Mouse (Mus musculus) neural tube, embryonic 15.5 days (tissue): ENCODE measurements around the gene Wdtc1. TPM values are rescaled to one million over a fixed set of nuclear protein-coding genes. Genes with fewer than 3 reads are reported as not detected.

ENCODE experiments used
- ATAC-seq: fragments of 200-750 bp; cut with Nextera tagmentation; 2 replicates; pipeline ENCODE4 v1.8.0; 2017; ENCODE audit warnings: mild to moderate bottlenecking, moderate TSS enrichment, moderate library complexity; ENCODE audit not compliant: low FRiP score
- H3K27ac ChIP-seq: fragments of 300-500 bp; sonication (generic); replicated peaks from 2 replicates; pipeline ENCODE4 v1.5.1; 2015; ENCODE audit warnings: mild to moderate bottlenecking, inconsistent platforms
- H3K27me3 ChIP-seq: fragments of 300-500 bp; sonication (generic); replicated peaks from 2 replicates; pipeline ENCODE4 v1.6.1; 2015; ENCODE audit warnings: inconsistent platforms
- H3K36me3 ChIP-seq: fragments of 300-500 bp; sonication (generic); 2 replicates; pipeline ENCODE4 v1.6.1; 2015; ENCODE audit warnings: inconsistent platforms
- H3K4me1 ChIP-seq: fragments of 300-500 bp; sonication (generic); 2 replicates; pipeline ENCODE4 v1.6.1; 2015; ENCODE audit warnings: inconsistent platforms
- H3K4me2 ChIP-seq: fragments of 300-500 bp; sonication (generic); 2 replicates; pipeline ENCODE4 v1.6.1; 2015; ENCODE audit warnings: inconsistent platforms, mild to moderate bottlenecking, moderate library complexity
- H3K4me3 ChIP-seq: fragments of 300-500 bp; sonication (generic); replicated peaks from 2 replicates; pipeline ENCODE4 v1.5.1; 2015; ENCODE audit warnings: mild to moderate bottlenecking, inconsistent platforms
- H3K9ac ChIP-seq: fragments of 300-500 bp; sonication (generic); replicated peaks from 2 replicates; pipeline ENCODE4 v1.6.1; 2015; ENCODE audit warnings: mild to moderate bottlenecking, inconsistent platforms
- H3K9me3 ChIP-seq: fragments of 300-500 bp; sonication (generic); replicated peaks from 2 replicates; pipeline ENCODE4 v1.6.1; 2016; ENCODE audit warnings: inconsistent platforms
- WGBS: fragments of 180-500 bp; shearing (Covaris S2); methylation state at CpG from one replicate; pipeline ENCODE4 v1.1.7; 2015; ENCODE audit warnings: mixed read lengths; 5-methylcytosine and 5-hydroxymethylcytosine counted together
- polyA plus RNA-seq: library from polyadenylated mRNA; unstranded; fragments of >200 nt; fragmentation: Nextera tagmentation; extraction: Ambion mirVana; gene quantifications from 2 replicates; pipeline ENCODE4 v1.2.1, GENCODE M21; 2015

The Wdtc1 gene
- polyA plus RNA-seq, 1 experiment from 2014 or later = 19.3 TPM

GRCm38 (mm10) chr4:133390042-133390441 lies 36.8 kb upstream of the Wdtc1 start:
- 96% methylated on average over 2 of the region's 2 CpGs for WGBS
- no peak for ATAC-seq
- no peaks in the 10 kb centered on the region for H3K27me3 ChIP-seq

DNA sequence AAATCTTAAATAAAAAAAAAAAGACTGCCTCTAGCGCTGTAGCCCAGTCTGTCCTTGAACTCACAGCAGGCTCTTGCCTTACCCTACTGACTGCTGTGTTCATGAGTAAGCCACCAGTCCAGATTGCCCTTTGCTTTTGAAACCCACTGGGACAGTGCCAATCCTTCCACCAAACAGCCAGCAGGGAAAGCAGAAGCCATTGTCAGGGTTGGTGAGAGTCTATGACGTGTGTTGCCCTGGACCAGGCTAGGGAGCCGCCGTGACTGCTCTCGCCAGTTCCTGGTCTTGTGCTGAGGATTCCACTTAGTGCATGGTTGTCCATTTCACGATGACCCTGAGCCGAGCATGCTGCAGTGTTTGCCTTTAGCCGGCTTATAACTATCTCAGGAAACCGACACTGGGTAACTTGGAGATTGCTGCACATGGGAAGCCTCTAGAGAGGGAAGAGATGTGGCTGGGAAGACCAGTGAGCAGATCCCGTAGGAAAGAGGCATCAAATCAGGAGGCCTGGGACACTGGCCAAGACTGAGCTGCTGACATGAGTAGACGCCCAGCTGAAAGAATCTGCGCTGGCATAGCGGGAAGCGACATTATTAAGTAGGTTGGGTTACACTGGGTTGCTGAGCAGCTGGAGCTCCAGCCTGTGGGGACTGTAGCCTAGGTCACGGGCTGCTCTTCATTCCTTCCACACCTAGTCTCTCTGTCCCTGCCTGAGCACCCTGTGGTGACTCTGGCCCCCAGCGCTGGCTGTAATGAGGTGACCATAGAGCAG lies 35.7 kb upstream of the Wdtc1 start:
- 84% methylated on average over 16 of the region's 16 CpGs for WGBS
- no peak overlapping the region for H3K27ac ChIP-seq
- H3K4me1 ChIP-seq = peaks cover 26% of the 10 kb centered on the region
- no peak overlapping the region for H3K9ac ChIP-seq
- no peaks in the 10 kb centered on the region for H3K9me3 ChIP-seq
- H3K27me3 ChIP-seq = no peaks in the 10 kb centered on the region
- H3K4me3 ChIP-seq = no peak overlapping the region
- H3K4me2 ChIP-seq = no peak overlapping the region
- H3K36me3 ChIP-seq = no peaks in the 10 kb centered on the region
- ATAC-seq = no peak

More at GRCm38 (mm10) chr4:133390042-133390441, 36.8 kb upstream of the Wdtc1 start:
- Histone ChIP-seq H3K9me3 (no peaks in the 10 kb centered on the region), H3K4me2 (no peak overlapping the region), H3K36me3 (no peaks in the 10 kb centered on the region), H3K4me1 (peaks cover 29% of the 10 kb centered on the region), H3K4me3 (no peak overlapping the region), H3K27ac (no peak overlapping the region), H3K9ac (no peak overlapping the region)

GRCm38 (mm10) chr4:133387053-133387452 lies 33.8 kb upstream of the Wdtc1 start:
- ATAC-seq = no peak

DNA sequence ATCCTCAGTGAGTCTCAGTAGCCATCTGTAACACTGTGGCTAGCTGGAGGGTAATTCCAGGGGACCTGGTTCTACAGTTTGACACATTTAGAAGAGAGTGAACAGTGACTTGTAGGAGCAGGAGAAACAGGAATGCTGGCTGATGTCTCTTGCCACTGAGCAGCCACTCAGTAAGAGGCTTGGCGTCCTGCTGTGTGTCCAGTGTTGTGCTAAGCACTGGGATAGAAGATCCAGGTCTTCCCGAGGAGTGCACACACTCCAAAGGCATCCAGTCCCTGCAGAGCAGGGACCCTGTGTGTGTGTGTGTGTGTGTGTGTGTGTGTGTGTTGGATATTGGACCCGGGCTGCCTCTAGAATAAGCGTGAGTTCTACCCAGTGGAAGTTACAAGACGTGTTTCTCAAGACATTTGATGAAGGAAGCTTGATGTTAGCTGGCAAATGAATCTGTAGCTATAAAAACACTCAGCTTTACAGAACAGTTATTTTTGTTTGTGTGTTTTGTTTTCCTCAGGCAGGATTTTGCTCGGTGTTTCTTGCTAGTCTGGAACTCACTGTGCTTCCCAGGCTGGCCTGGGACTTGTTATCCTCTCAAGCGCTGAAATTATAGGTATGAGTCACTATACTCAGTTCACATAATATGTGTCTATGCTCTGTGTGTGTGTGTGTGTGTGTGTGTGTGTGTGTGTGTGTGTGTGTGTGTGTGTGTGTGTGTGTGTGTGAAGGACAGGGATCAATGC lies 32.9 kb upstream of the Wdtc1 start:
- Histone ChIP-seq H3K9ac (no peak overlapping the region), H3K4me3 (no peak overlapping the region), H3K27me3 (no peaks in the 10 kb centered on the region), H3K27ac (no peak overlapping the region), H3K4me2 (no peak overlapping the region), H3K36me3 (no peaks in the 10 kb centered on the region), H3K9me3 (no peaks in the 10 kb centered on the region), H3K4me1 (peaks cover 21% of the 10 kb centered on the region)
- ATAC-seq = no peak
- 71% methylated on average over 7 of the region's 7 CpGs for WGBS

More at GRCm38 (mm10) chr4:133387053-133387452, 33.8 kb upstream of the Wdtc1 start:
- no peak overlapping the region for H3K9ac ChIP-seq
- no peak overlapping the region for H3K27ac ChIP-seq
- no peak overlapping the region for H3K4me2 ChIP-seq
- H3K4me1 ChIP-seq = peaks cover 26% of the 10 kb centered on the region
- no peaks in the 10 kb centered on the region for H3K36me3 ChIP-seq
- H3K27me3 ChIP-seq = no peaks in the 10 kb centered on the region
- no peaks in the 10 kb centered on the region for H3K9me3 ChIP-seq
- no peak overlapping the region for H3K4me3 ChIP-seq

DNA sequence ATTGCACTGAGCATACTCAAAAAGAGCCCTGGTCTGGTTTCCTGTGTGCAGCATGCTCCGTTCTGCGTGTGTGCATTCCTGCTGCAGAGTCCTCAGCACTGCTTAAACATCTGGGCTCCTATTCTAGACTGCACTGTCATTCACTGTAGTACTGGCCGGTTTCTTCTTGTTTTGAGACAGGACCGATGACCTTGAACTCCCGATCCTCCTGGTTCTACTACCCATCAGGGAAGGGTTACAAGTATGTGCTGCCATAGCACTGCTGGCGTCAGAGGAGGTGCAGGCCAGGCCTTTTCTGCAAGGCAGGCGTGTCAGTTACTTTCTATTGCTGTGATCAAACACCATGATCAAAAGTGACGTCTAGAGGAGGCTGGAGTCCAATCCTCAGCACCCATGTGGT lies 27.9 kb upstream of the Wdtc1 start:
- Histone ChIP-seq H3K27me3 (no peaks in the 10 kb centered on the region), H3K4me1 (peaks cover 34% of the 10 kb centered on the region), H3K36me3 (no peaks in the 10 kb centered on the region), H3K9ac (no peak overlapping the region), H3K27ac (no peak overlapping the region), H3K4me3 (no peak overlapping the region), H3K4me2 (no peak overlapping the region), H3K9me3 (no peaks in the 10 kb centered on the region)
- no peak for ATAC-seq
- 78% methylated on average over 8 of the region's 8 CpGs for WGBS

GRCm38 (mm10) chr4:133380532-133380931 lies 27.3 kb upstream of the Wdtc1 start:
- no peak for ATAC-seq
- Histone ChIP-seq H3K4me3 (no peak overlapping the region), H3K4me2 (no peak overlapping the region), H3K9me3 (no peaks in the 10 kb centered on the region), H3K27me3 (no peaks in the 10 kb centered on the region), H3K36me3 (no peaks in the 10 kb centered on the region), H3K27ac (no peak overlapping the region), H3K4me1 (peaks cover 40% of the 10 kb centered on the region), H3K9ac (no peak overlapping the region)
- WGBS = 60% methylated on average over 6 of the region's 6 CpGs

DNA sequence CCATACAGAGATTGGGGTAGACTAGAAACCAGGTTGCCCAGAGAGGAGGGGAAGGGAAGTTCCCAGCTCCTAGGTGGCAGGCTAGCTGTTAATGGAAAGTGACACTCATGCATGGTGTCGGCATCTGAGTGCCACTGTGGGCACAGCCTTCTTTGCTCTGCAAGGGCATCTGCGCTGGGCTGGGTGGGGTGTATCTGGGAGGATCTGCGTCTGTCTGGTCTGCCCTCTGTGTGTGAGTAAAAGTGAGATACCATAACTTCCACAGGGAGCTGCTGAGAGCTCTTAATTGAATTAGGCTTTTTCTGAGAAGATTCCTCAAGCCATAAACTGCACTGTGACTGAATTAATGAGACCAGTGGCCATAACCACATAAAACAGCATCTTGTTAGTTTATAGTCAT lies 26.6 kb upstream of the Wdtc1 start:
- Histone ChIP-seq H3K4me3 (no peak overlapping the region), H3K36me3 (no peaks in the 10 kb centered on the region), H3K4me1 (peaks cover 42% of the 10 kb centered on the region), H3K9me3 (no peaks in the 10 kb centered on the region), H3K27me3 (no peaks in the 10 kb centered on the region), H3K4me2 (no peak overlapping the region), H3K27ac (no peak overlapping the region), H3K9ac (no peak overlapping the region)
- ATAC-seq = no peak
- WGBS = 50% methylated on average over 3 of the region's 3 CpGs

DNA sequence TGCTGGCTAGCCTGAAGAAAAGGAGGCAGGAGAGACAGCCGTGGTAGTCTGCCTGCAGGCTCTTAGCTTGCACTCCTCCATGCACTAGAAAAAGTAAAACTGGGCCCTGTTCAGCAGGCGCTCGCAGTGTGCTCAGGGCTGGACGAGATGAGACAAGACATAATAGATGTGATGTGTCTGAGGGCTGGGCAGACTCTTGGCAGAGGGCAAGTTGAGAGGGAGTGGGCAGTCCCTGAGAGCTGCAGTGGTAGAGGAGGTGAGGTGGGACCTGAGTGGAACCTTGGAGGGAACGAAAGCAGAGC lies 25.7 kb upstream of the Wdtc1 start:
- Histone ChIP-seq H3K27me3 (no peaks in the 10 kb centered on the region), H3K36me3 (no peaks in the 10 kb centered on the region), H3K4me1 (peaks cover 45% of the 10 kb centered on the region), H3K9ac (no peak overlapping the region), H3K4me3 (no peak overlapping the region), H3K4me2 (no peak overlapping the region), H3K27ac (peak overlapping the region; percentile 58), H3K9me3 (no peaks in the 10 kb centered on the region)
- ATAC-seq = no peak
- WGBS = 31% methylated on average over 5 of the region's 5 CpGs

- Histone ChIP-seq H3K4me1 (peaks cover 51% of the 10 kb centered on the region), H3K27ac (peak overlapping the region; percentile 58), H3K9ac (peak overlapping the region; percentile 9; the same call in 1 of the 2 replicates), H3K27me3 (no peaks in the 10 kb centered on the region), H3K9me3 (no peaks in the 10 kb centered on the region), H3K36me3 (no peaks in the 10 kb centered on the region), H3K4me3 (no peak overlapping the region), H3K4me2 (no peak overlapping the region; the same call in 1 of the 2 replicates)
- WGBS = 22% methylated on average over 13 of the region's 13 CpGs
- ATAC-seq = 0 out of 2 replicates have a peak, but pooled peaks have one; percentile 45
Measured at GRCm38 (mm10) chr4:133378236-133379045, 25.2 kb upstream of the Wdtc1 start.

- no peak overlapping the region for H3K9ac ChIP-seq
- H3K4me2 ChIP-seq = no peak overlapping the region
- 40% methylated on average over 10 of the region's 10 CpGs for WGBS
- no peak overlapping the region for H3K4me3 ChIP-seq
- H3K36me3 ChIP-seq = no peaks in the 10 kb centered on the region
- no peak for ATAC-seq
- H3K4me1 ChIP-seq = peaks cover 75% of the 10 kb centered on the region
- no peaks in the 10 kb centered on the region for H3K9me3 ChIP-seq
- no peak overlapping the region for H3K27ac ChIP-seq
- no peaks in the 10 kb centered on the region for H3K27me3 ChIP-seq
Measured at GRCm38 (mm10) chr4:133375812-133376577, 22.7 kb upstream of the Wdtc1 start.

DNA sequence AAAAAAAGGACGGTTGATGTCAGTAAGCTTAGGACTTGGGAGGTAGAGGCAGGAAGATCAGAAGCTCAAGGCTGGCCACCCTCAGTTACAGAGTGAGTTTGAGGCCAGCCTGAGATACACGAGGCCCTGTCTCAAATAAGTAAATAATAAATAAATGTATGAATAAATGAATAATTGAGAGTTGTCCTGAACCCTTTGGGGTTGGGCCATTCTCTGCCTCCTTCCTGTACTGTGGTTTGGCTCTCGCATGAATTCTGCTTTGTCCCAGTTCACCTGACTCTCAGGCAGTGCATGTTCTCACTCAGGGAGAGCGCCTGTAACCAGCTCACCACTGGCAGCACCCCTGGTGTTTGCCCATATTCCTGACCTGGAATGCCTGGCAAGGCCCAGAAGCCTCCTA lies 20.7 kb upstream of the Wdtc1 start:
- peaks cover 69% of the 10 kb centered on the region for H3K4me1 ChIP-seq
- no peak overlapping the region for H3K9ac ChIP-seq

More for the DNA sequence above, 20.7 kb upstream of the Wdtc1 start:
- Histone ChIP-seq H3K4me3 (no peak overlapping the region), H3K27me3 (no peaks in the 10 kb centered on the region), H3K9me3 (no peaks in the 10 kb centered on the region), H3K27ac (no peak overlapping the region), H3K4me2 (0 out of 2 replicates have a peak overlapping the region, but pooled peaks have one; percentile 66), H3K36me3 (no peaks in the 10 kb centered on the region)
- WGBS = 86% methylated on average over 4 of the region's 4 CpGs
- no peak for ATAC-seq
